Mouse (Mus musculus) forebrain, embryonic 16.5 days (tissue): ENCODE results near the gene Shisa2. TPM values are rescaled to one million over a fixed set of nuclear protein-coding genes. Genes with fewer than 3 reads are reported as not detected.
A peak's percentile ranks its signal among the peaks of the same experiment; 100 is the strongest.
"Not testable (repeated sequence)": the region's sequence is repeated elsewhere in the genome, so short reads cannot be mapped to it uniquely, and the experiment has no call there.

Experiments
- ATAC-seq: fragments of 200-750 bp; cut with Nextera tagmentation; 2 replicates; pipeline ENCODE4 v1.8.0; 2017; ENCODE audit warnings: mild to moderate bottlenecking, moderate library complexity
- H3K27ac ChIP-seq: fragments of 300-500 bp; sonication (generic); 2 replicates; pipeline ENCODE4 v1.5.1; 2014; ENCODE audit warnings: low read length, control low read depth
- H3K27me3 ChIP-seq: fragments of 300-500 bp; sonication (generic); replicated peaks from 2 replicates; pipeline ENCODE4 v1.6.1; 2014; ENCODE audit warnings: low read length; ENCODE audit not compliant: control insufficient read depth, insufficient read depth
- H3K36me3 ChIP-seq: fragments of 300-500 bp; sonication (generic); 2 replicates; pipeline ENCODE4 v1.6.1; 2014; ENCODE audit not compliant: control insufficient read depth, insufficient read depth
- H3K4me1 ChIP-seq: fragments of 300-500 bp; sonication (generic); replicated peaks from 2 replicates; pipeline ENCODE4 v1.6.1; 2014; ENCODE audit warnings: low read length; ENCODE audit not compliant: control insufficient read depth, insufficient read depth
- H3K4me2 ChIP-seq: fragments of 300-500 bp; sonication (generic); 2 replicates; pipeline ENCODE4 v1.6.1; 2014; ENCODE audit warnings: mild to moderate bottlenecking, low read length, control low read depth
- H3K4me3 ChIP-seq: fragments of 300-500 bp; sonication (generic); replicated peaks from 2 replicates; pipeline ENCODE4 v1.5.1; 2014; ENCODE audit warnings: mild to moderate bottlenecking, low read length, control low read depth
- H3K9ac ChIP-seq: fragments of 300-500 bp; sonication (generic); replicated peaks from 2 replicates; pipeline ENCODE4 v1.6.1; 2014; ENCODE audit warnings: low read depth, low read length, control low read depth
- H3K9me3 ChIP-seq: fragments of 300-500 bp; sonication (generic); 2 replicates; pipeline ENCODE4 v1.6.1; 2016; ENCODE audit warnings: low read length; ENCODE audit not compliant: control insufficient read depth
- WGBS: fragments of 180-500 bp; shearing (Covaris S2); extraction: QIAGEN DNeasy Blood & Tissue Kit; methylation state at CpG from one replicate; pipeline ENCODE4 v1.1.7; 2014; 5-methylcytosine and 5-hydroxymethylcytosine counted together
- polyA plus RNA-seq: library from polyadenylated mRNA; unstranded; fragments of >200 nt; fragmentation: Nextera tagmentation; extraction: Ambion mirVana; gene quantifications from 2 replicates; pipeline ENCODE4 v1.2.1, GENCODE M21; 2015

Shisa2 gene
- polyA plus RNA-seq, 1 experiment from 2014 or later: 11.4 TPM

DNA sequence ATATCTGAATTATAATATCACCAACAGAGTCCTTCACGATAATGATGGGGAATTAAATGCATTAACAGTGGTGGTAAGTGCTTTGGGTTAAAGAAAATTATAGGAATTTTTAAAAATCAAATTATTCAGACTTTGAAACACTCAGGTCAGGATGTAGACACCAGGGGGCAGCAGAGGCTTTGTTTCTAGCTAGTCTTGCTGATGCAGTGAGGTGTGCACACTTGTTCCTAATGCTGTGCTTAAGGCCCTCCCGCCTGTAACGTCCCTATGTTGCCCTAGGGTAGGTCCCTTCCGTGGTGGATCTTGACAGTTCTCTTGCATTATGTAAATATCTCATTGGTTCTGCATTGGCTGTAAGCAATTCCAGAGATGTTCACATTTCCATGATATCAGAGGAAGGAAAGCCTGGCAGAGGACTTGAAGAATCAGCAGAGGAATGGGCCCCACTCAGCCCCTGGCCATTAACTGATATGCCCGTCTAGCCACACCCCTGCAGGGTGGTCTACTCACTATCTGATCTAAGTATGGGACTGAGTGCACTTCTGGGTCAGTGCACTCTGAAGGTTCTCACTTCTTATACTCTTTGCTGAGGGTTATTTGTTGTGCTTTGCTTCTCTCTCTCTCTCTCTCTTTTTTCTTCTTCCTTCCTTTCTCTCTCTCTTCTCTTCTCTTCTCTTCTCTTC, 19.3 kb upstream of the Shisa2 start:
- peak; percentile 65 for ATAC-seq
- Histone ChIP-seq H3K27me3 (0 out of 2 replicates have a peak, but pooled peaks cover 8% of the 10 kb centered on the region), H3K4me1 (no peaks in the 10 kb centered on the region), H3K27ac (no peak overlapping the region), H3K9me3 (no peaks in the 10 kb centered on the region), H3K4me3 (no peak overlapping the region), H3K36me3 (no peaks in the 10 kb centered on the region), H3K4me2 (no peak overlapping the region), H3K9ac (no peak overlapping the region)
- whole genome bisulfite sequencing: 16% methylated on average over 5 of the region's 5 CpGs

- no peaks in the 10 kb centered on the region for H3K4me1 ChIP-seq
- H3K36me3 ChIP-seq: no peaks in the 10 kb centered on the region
- H3K27ac ChIP-seq: no peak overlapping the region
- no peak overlapping the region for H3K4me3 ChIP-seq
- no peaks in the 10 kb centered on the region for H3K9me3 ChIP-seq
- 0 out of 2 replicates have a peak, but pooled peaks cover 7% of the 10 kb centered on the region for H3K27me3 ChIP-seq
- no peak overlapping the region for H3K9ac ChIP-seq
- no peak for ATAC-seq
- H3K4me2 ChIP-seq: no peak overlapping the region
- WGBS: 62% methylated on average over 3 of the region's 3 CpGs
Observed at GRCm38 (mm10) chr14:59607021-59607420, 18.1 kb upstream of the Shisa2 start.

- Histone ChIP-seq H3K27me3 (no peaks in the 10 kb centered on the region), H3K9ac (no peak overlapping the region), H3K4me1 (no peaks in the 10 kb centered on the region), H3K27ac (no peak overlapping the region), H3K9me3 (no peaks in the 10 kb centered on the region), H3K4me2 (no peak overlapping the region), H3K4me3 (no peak overlapping the region), H3K36me3 (no peaks in the 10 kb centered on the region)
- WGBS: 48% methylated on average over 14 of the region's 14 CpGs
- no peak for ATAC-seq
Observed at GRCm38 (mm10) chr14:59612920-59613625, 12.0 kb upstream of the Shisa2 start.

DNA sequence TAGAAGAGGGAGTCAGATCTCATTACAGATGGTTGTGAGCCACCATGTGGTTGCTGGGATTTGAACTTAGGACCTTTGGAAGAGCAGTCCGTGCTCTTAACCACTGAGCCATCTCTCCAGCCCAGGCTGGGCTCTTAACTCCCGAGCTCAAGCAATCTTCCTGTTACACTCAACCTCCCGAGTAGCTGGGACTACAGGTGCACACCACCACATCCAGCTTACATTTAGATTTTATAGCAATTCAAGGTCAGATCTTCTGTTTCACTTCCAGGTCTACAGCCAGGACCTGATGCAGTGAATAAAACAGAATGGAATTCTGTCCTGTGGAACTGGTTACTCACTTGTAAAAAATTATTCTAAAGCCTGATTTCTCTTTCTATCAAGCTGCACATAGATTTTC, 11.0 kb upstream of the Shisa2 start:
- not testable (repeated sequence) for H3K27me3 ChIP-seq, H3K36me3 ChIP-seq, H3K27ac ChIP-seq, H3K4me2 ChIP-seq, H3K4me3 ChIP-seq, H3K9me3 ChIP-seq, H3K4me1 ChIP-seq, H3K9ac ChIP-seq, ATAC-seq
- WGBS: 83% methylated on average over 3 of the region's 3 CpGs

DNA sequence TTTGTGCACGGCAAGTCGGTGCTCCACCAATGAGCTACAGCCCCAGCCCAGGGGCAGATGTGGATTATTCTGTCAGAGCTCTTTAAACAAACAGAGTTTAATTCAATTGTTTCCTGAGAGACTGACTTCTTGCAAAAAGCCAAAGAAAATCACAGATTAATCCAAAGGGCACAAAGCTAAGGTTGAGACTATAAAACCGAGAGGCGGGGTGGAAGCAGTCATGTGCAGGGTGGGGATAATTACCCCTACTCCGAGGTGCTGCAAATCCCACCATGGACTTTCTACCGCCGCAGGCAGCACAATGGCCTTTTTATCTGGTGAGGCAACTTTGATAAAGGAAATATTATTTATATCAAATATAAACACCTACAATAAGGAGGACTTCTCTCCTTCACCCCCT, 8.3 kb upstream of the Shisa2 start:
- H3K4me2 ChIP-seq: no peak overlapping the region
- no peaks in the 10 kb centered on the region for H3K27me3 ChIP-seq
- H3K4me1 ChIP-seq: no peaks in the 10 kb centered on the region
- no peak for ATAC-seq
- no peaks in the 10 kb centered on the region for H3K9me3 ChIP-seq
- H3K36me3 ChIP-seq: no peaks in the 10 kb centered on the region
- no peak overlapping the region for H3K27ac ChIP-seq
- H3K4me3 ChIP-seq: no peak overlapping the region
- no peak overlapping the region for H3K9ac ChIP-seq
- 36% methylated on average over 7 of the region's 7 CpGs for WGBS

GRCm38 (mm10) chr14:59624326-59624885, 702 bp upstream of the Shisa2 start:
- no peaks in the 10 kb centered on the region for H3K36me3 ChIP-seq
- H3K4me2 ChIP-seq: no peak overlapping the region; the same call in 1 of the 2 replicates
- no peak overlapping the region for H3K27ac ChIP-seq
- H3K9ac ChIP-seq: no peak overlapping the region
- H3K4me3 ChIP-seq: no peak overlapping the region
- peaks cover 27% of the 10 kb centered on the region for H3K4me1 ChIP-seq
- ATAC-seq: no peak
- no peaks in the 10 kb centered on the region; the same call in 1 of the 2 replicates for H3K27me3 ChIP-seq
- WGBS: 24% methylated on average over 9 of the region's 9 CpGs
- no peaks in the 10 kb centered on the region for H3K9me3 ChIP-seq

GRCm38 (mm10) chr14:59625806-59626364, 777 bp downstream of the Shisa2 start:
- Histone ChIP-seq H3K9ac (peak overlapping the region; percentile 65), H3K4me3 (peak overlapping the region; percentile 61), H3K4me2 (peak overlapping the region; percentile 73), H3K36me3 (no peaks in the 10 kb centered on the region), H3K4me1 (peaks cover 30% of the 10 kb centered on the region), H3K9me3 (no peaks in the 10 kb centered on the region), H3K27ac (peak overlapping the region; percentile 83), H3K27me3 (no peaks in the 10 kb centered on the region; the same call in 1 of the 2 replicates)
- ATAC-seq: peak; percentile 60
- under 1% methylated on average over 51 of the region's 51 CpGs for WGBS

- Histone ChIP-seq H3K4me1 (peaks cover 30% of the 10 kb centered on the region), H3K36me3 (no peaks in the 10 kb centered on the region), H3K27ac (peak overlapping the region; percentile 83), H3K4me2 (peak overlapping the region; percentile 73), H3K4me3 (peak overlapping the region; percentile 61), H3K9me3 (no peaks in the 10 kb centered on the region), H3K9ac (peak overlapping the region; percentile 65), H3K27me3 (no peaks in the 10 kb centered on the region; the same call in 1 of the 2 replicates)
- 3% methylated on average over 8 of the region's 8 CpGs for WGBS
- peak; percentile 18; the same call in 1 of the 2 replicates for ATAC-seq
Observed at GRCm38 (mm10) chr14:59626711-59627110, 1.6 kb downstream of the Shisa2 start.

- Histone ChIP-seq H3K4me3 (peak overlapping the region; percentile 61), H3K36me3 (no peaks in the 10 kb centered on the region), H3K4me1 (peaks cover 30% of the 10 kb centered on the region), H3K27ac (peak overlapping the region; percentile 70), H3K4me2 (peak overlapping the region; percentile 73), H3K9ac (peak overlapping the region; percentile 22; the same call in 1 of the 2 replicates), H3K27me3 (no peaks in the 10 kb centered on the region; the same call in 1 of the 2 replicates), H3K9me3 (no peaks in the 10 kb centered on the region)
- 3% methylated on average over 9 of the region's 9 CpGs for WGBS
- peak; percentile 43 for ATAC-seq
Observed at GRCm38 (mm10) chr14:59627142-59627680, 2.1 kb downstream of the Shisa2 start.
